Mouse (Mus musculus) embryo, embryonic 11.5 days (tissue): Measurements from ENCODE around the gene Swi5.
"Not testable (repeated sequence)": the region's sequence is repeated elsewhere in the genome, so short reads cannot be mapped to it uniquely, and the experiment has no call there.

Source experiments
- DNase-seq: peaks from one replicate; pipeline ENCODE4 v3.0.0-alpha.2; 2012; ENCODE audit warnings: low read depth, low spot score

Swi5 gene

DNA sequence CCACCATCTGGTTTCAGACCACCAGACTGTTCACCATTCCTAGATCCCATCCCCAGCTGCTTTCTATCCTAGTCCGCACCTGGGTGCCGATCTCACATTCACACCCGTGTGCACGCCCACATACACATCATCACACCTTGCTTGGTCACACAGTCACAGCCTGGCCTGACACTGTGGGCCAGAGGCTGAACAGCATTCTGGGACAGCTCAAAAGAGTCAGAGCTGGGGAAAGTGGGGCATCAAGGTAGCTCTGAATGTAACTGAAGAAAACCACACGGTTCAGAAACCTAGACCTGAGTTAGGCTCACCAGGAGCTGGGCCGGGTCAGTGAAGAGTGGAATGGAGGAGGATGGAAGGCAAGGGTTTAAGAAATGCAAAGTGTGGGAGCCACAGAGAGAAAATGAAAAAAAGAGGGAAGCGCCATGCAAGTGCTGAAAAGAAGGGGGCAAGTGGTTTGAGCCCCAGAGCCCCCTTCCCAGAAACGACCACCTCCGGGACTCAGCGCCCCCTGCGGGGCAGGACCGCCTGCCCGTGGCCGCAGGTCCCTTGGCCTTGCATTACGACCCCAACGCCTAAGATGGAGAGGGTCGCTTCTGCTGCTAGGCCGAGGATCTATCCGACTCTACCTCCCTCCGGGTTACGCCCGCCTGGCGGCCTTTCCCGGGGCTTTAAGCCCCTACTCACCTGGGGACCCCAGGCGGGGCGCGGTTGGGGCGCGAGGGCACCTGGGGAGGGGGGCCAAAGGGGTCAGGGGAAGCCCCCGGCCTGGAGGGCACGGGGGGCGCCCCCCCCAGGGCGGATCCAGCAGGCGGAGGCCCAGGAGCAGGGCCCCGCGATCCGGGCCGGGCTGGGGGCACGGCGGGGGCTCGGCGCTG is 23.8 kb upstream of the Swi5 start:
- no peak for DNase-seq

GRCm38 (mm10) chr2:32310096-32310845 is 22.4 kb upstream of the Swi5 start:
- no peak for DNase-seq

- no peak for DNase-seq
Measured at GRCm38 (mm10) chr2:32308870-32309568, 21.1 kb upstream of the Swi5 start.

- no peak for DNase-seq
Measured at GRCm38 (mm10) chr2:32307941-32308760, 20.3 kb upstream of the Swi5 start.

DNA sequence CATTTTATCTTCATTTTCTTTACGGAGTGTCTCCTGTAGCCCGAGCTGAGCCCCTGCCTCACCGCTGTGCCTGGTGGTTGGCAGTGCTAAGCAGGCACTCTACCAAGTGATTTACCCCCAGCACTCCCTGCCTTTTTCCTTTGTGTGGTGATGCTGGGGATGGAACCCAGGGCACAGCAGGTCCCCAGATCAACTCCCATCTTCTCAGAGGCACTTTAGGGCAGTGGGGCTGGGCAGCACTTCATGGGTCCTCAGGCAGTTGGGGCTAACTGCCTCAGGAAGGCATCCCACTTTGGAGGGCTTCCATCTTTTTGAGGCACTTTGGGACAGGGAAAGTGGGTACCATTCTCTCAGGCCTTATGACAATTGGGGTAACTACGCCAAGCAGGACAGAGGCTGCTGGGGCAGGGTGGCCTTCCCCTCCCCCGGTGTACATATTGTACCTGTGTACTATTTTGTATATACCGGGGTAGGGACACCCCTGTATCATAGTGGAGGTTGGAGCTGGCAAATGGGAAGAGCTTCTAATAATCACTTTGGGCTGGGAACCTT is 19.4 kb upstream of the Swi5 start:
- DNase-seq: no peak

DNA sequence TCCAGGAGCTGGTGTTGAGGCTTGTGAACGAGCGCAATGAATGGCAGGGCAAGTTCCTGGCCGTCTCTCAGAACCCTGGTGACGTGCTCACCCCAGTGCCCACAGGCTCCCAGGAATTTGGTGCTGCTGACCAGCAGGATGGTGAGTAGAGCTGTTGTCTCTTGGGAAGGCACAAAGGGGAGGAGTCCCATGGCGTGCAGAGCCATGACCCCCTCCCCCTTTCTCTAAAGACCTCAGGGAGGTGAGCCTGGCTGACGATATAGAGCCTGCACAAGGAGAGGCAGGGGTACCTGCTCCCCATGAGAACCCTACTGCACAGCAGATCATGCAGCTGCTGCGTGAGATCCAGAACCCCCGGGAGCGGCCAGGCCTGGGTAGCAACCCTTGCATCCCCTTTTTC is 18.3 kb upstream of the Swi5 start:
- DNase-seq: no peak

GRCm38 (mm10) chr2:32305668-32306067 is 17.8 kb upstream of the Swi5 start:
- no peak for DNase-seq

DNA sequence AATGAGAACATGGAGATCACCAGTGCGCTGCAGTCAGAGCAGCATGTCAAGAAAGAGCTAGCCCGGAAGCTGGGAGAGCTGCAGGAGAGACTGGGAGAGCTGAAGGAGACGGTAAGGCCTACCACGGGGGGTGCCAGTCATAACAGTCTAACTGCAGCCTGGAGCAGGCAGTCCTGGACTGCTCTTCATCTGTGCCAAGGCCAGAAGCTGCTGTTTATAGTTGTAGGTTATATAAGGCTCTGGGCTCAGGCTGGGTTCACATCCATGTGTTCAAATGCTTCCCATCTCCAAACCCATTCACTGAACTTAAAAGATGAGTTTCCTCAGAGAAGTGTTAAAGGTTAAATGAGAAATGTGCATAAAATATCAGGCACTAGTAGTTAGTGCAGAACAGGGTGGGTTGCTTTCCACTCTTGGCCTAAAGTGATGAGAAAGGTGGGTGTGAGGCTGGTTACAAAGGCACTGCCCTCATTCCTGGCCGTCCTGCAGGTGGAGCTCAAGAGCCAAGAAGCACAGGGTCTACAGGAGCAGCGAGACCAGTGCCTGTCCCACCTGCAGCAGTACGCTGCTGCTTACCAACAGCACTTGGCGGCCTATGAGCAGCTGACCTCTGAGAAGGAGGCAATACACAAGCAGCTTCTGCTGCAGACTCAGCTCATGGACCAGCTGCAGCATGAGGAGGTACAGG is 16.4 kb upstream of the Swi5 start:
- no peak for DNase-seq

- DNase-seq: no peak
Measured at GRCm38 (mm10) chr2:32302952-32303351, 15.1 kb upstream of the Swi5 start.

DNA sequence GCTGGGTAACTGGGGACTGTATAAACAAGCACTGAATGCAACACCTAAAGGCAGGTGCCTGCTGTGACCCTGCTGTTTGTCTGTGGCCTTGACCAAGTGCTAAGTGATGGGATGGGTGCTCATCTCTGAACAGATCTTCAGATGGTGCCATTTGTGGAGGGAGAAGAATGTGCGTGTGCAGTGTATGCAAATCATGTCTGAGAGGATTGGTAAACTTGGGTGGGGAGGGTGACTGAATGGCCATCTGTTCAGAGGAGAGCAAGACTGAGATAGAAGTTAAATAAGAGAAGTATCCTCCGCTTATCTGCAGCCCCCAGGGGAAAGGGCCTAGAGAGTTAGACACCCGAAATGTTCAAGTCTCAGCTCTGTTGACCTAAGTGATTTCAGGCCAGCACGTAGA is 11.6 kb upstream of the Swi5 start:
- DNase-seq: no peak

DNA sequence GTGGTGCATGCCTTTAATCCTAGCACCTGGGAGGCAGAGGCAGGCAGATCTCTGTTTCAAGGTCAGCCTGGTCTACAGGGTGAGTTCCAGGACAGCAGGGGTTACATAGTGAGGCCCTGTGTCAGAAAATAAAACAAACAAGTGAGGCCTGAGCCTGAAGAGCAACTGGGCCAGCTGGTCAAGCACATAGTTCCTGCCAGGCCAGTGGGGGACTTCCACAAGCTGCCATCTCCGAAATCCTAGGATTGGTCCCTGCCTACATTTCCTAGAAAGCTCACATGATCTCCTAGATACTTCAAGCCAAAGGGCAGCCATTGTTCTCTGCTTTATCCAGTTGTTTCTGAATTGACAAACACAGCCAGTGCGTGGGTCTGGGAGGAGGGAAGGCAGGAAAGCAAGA is 8.0 kb upstream of the Swi5 start:
- DNase-seq: not testable (repeated sequence)

DNA sequence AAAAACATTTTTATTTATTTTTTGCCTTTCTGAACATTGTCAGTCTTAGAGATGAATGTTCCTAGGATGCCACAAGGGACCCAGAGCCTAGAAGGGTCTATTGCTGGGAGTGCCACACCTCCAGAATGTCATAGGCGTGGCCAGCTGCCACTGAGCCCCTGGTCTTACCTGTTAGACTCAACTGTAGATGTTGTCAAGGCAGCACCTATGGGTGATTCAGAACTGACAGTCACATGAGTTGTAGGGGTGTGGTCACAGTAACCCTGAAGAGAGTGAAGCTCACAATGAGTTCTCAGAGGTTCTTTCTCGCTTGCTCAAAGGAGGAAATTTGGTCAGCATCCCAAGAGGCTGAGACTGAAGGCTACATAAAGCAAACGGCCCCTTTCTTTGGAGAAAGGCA is 7.4 kb upstream of the Swi5 start:
- DNase-seq: no peak

- DNase-seq: no peak
Measured at GRCm38 (mm10) chr2:32294348-32294747, 6.5 kb upstream of the Swi5 start.

DNA sequence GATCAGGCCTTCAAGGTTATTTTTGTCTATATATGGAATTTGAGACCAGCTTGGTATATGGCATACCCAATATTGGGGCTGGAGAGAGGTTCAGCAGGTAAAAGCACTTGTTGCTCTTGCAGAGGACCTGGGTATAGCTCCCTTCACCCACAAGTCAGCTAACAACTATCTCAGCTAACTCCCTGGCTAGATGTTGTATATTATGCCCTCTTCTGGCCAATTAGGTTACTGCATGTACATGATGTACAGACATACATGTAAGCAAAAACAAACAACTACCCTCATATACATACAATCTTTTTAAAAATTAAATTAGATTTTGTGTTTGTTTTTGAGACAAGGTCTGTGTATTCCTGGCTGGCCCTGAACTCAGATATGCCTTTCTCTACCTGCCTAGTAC is 1.7 kb upstream of the Swi5 start:
- DNase-seq: no peak

GRCm38 (mm10) chr2:32288371-32288931 is 576 bp upstream of the Swi5 start:
- no peak for DNase-seq

DNA sequence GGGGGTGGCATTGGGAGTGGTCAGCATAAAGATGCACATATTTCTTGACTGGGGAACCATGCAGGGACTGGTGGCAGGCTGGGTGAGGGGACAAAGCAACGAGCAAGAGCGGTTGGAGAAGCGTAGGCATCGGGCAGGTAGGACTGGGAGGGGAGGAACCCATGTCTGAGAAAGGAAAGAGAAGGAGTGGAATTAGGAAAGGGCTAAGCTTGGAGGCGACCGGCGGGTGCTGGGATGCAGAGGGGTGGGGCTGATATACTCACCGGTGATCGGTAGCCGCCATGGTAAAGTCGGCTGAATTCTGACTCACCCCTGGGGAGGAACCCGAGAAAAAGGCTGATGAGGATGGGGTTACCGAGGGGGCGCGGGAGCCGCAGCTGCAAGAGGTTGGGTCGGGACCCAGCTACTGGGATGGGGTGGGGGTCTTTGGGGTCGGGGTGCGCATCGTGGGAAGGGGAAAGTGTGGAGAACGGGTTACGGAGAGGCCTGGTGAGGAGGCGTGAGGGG is 488 bp downstream of the Swi5 start, which contains the start of gene Golga2:
Gene Golga2, plus strand, starts transcription at position 51 of the 507 bp plus-strand sequence.
- DNase-seq: no peak

DNA sequence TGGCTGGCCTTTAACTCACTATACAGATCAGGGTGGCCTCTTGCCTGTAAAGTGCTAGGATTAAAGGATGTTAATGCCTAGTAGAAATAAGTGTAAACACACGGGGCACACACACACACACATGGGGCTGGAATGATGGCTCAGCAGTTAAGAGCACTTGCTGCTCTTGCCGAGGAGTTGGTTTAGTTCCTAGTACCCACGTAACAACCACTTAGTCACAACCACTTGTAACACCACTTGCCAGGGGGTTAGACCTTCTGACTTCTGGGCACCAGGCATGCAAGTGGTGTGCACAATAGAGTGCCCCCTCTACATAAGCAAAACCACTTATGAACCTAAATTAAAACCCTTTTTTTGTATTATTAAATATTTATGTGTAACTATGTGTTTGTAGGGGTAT is 3.9 kb downstream of the Swi5 start:
- no peak for DNase-seq

GRCm38 (mm10) chr2:32282727-32283126 is 5.1 kb downstream of the Swi5 start:
- DNase-seq: peak; percentile 38

GRCm38 (mm10) chr2:32282289-32282688 is 5.6 kb downstream of the Swi5 start:
- no peak for DNase-seq

DNA sequence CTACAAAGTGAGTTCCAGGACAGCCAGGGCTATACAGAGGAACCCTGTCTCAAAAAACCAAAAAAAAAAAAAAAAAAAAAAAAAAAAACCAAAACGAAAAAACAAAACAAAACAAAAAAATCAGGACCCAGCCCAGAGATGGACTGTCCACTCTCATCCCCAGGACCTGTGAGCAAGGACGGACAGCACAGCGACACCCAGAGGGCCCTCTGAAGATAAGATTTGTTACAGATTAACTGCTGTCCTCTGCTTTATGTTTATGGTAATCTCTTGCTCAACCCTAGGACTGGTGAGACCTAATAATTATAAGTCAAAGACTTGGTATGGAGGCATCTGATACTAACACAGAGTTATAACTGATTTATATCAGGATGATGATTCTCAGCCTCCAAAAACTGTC is 12.1 kb downstream of the Swi5 start:
- no peak for DNase-seq
